Mouse (Mus musculus) neural tube, embryonic 12.5 days (tissue): Measurements from ENCODE around the gene Gm39566. TPM values are rescaled to one million over a fixed set of nuclear protein-coding genes. Genes with fewer than 3 reads are reported as not detected.

Experiments used
- ATAC-seq: fragments of 200-750 bp; cut with Nextera tagmentation; 2 replicates; pipeline ENCODE4 v1.8.0; 2017; ENCODE audit warnings: low read depth, mild to moderate bottlenecking, moderate TSS enrichment, moderate library complexity; ENCODE audit not compliant: low FRiP score
- H3K27ac ChIP-seq: fragments of 300-500 bp; sonication (generic); 2 replicates; pipeline ENCODE4 v1.5.1; 2016
- H3K27me3 ChIP-seq: fragments of 300-500 bp; sonication (generic); replicated peaks from 2 replicates; pipeline ENCODE4 v1.6.1; 2016; ENCODE audit warnings: mild to moderate bottlenecking
- H3K36me3 ChIP-seq: fragments of 300-500 bp; sonication (generic); 2 replicates; pipeline ENCODE4 v1.6.1; 2016; ENCODE audit warnings: mild to moderate bottlenecking
- H3K4me1 ChIP-seq: fragments of 300-500 bp; sonication (generic); 2 replicates; pipeline ENCODE4 v1.6.1; 2016
- H3K4me2 ChIP-seq: fragments of 300-500 bp; sonication (generic); replicated peaks from 2 replicates; pipeline ENCODE4 v1.6.1; 2016; ENCODE audit warnings: mild to moderate bottlenecking
- H3K4me3 ChIP-seq: fragments of 300-500 bp; sonication (generic); 2 replicates; pipeline ENCODE4 v1.5.1; 2016
- H3K9ac ChIP-seq: fragments of 300-500 bp; sonication (generic); 2 replicates; pipeline ENCODE4 v1.6.1; 2016; ENCODE audit warnings: mild to moderate bottlenecking
- H3K9me3 ChIP-seq: fragments of 300-500 bp; sonication (generic); 2 replicates; pipeline ENCODE4 v1.6.1; 2016; ENCODE audit warnings: mild to moderate bottlenecking
- WGBS: fragments of 180-500 bp; shearing (Covaris S2); methylation state at CpG from one replicate; pipeline ENCODE4 v1.1.7; 2016; 5-methylcytosine and 5-hydroxymethylcytosine counted together
- polyA plus RNA-seq: library from polyadenylated mRNA; unstranded; fragments of >200 nt; fragmentation: Nextera tagmentation; extraction: Ambion mirVana; gene quantifications from 2 replicates; pipeline ENCODE4 v1.2.1, GENCODE M21; 2016

Gene Gm39566
- polyA plus RNA-seq, 1 experiment from 2014 or later, result not detected

- Histone ChIP-seq H3K9me3 (no peaks in the 10 kb centered on the region), H3K4me3 (no peak overlapping the region), H3K4me1 (peaks cover 17% of the 10 kb centered on the region), H3K4me2 (peak overlapping the region; percentile 81; the same call in 1 of the 2 replicates), H3K27ac (no peak overlapping the region), H3K36me3 (no peaks in the 10 kb centered on the region), H3K9ac (no peak overlapping the region), H3K27me3 (no peaks in the 10 kb centered on the region)
- ATAC-seq, result no peak
- 76% methylated on average over 4 of the region's 4 CpGs for WGBS
These were observed 47.5 kb downstream of the Gm39566 start for GRCm38 (mm10) chr11:69767625-69767909.

GRCm38 (mm10) chr11:69766872-69767624, 48.0 kb downstream of the Gm39566 start:
- H3K9ac ChIP-seq, result peak overlapping the region; percentile 92
- no peak overlapping the region for H3K27ac ChIP-seq
- H3K9me3 ChIP-seq, result no peaks in the 10 kb centered on the region
- WGBS, result 71% methylated on average over 13 of the region's 13 CpGs
- peak overlapping the region; percentile 81 for H3K4me2 ChIP-seq
- H3K36me3 ChIP-seq, result no peaks in the 10 kb centered on the region
- ATAC-seq, result no peak
- H3K4me3 ChIP-seq, result peak overlapping the region; percentile 79; the same call in 1 of the 2 replicates
- H3K27me3 ChIP-seq, result no peaks in the 10 kb centered on the region
- H3K4me1 ChIP-seq, result peaks cover 17% of the 10 kb centered on the region

GRCm38 (mm10) chr11:69766126-69766609, 48.9 kb downstream of the Gm39566 start:
- under 1% methylated on average over 37 of the region's 37 CpGs for whole genome bisulfite sequencing
- Histone ChIP-seq H3K4me1 (peaks cover 17% of the 10 kb centered on the region), H3K9ac (peak overlapping the region; percentile 92), H3K36me3 (no peaks in the 10 kb centered on the region), H3K4me2 (peak overlapping the region; percentile 81), H3K4me3 (peak overlapping the region; percentile 79), H3K27ac (peak overlapping the region; percentile 55; the same call in 1 of the 2 replicates), H3K27me3 (no peaks in the 10 kb centered on the region), H3K9me3 (no peaks in the 10 kb centered on the region)
- peak; percentile 72 for ATAC-seq

- Histone ChIP-seq H3K27me3 (no peaks in the 10 kb centered on the region), H3K9ac (peak within 1 kb of the TSS; percentile 92), H3K4me1 (peaks cover 22% of the 10 kb centered on the region), H3K27ac (peak within 1 kb of the TSS; percentile 55; the same call in 1 of the 2 replicates), H3K9me3 (no peaks in the 10 kb centered on the region), H3K4me2 (peak within 1 kb of the TSS; percentile 81), H3K36me3 (no peaks in the 10 kb centered on the region), H3K4me3 (peak within 1 kb of the TSS; percentile 79)
- 19% methylated on average over 45 of the region's 55 CpGs for WGBS
- peak; percentile 69; the same call in 1 of the 2 replicates for ATAC-seq
These were observed 49.6 kb downstream of the Gm39566 start, which contains the start of gene Zbtb4 for GRCm38 (mm10) chr11:69765221-69766125. Gene Zbtb4 (plus strand): TSS chr11:69765912.

- H3K4me3 ChIP-seq, result no peak overlapping the region
- no peak overlapping the region for H3K4me2 ChIP-seq
- H3K27me3 ChIP-seq, result no peaks in the 10 kb centered on the region
- no peaks in the 10 kb centered on the region for H3K9me3 ChIP-seq
- no peaks in the 10 kb centered on the region for H3K36me3 ChIP-seq
- H3K4me1 ChIP-seq, result peaks cover 31% of the 10 kb centered on the region
- 64% methylated on average over 7 of the region's 7 CpGs for WGBS
- no peak for ATAC-seq
- H3K27ac ChIP-seq, result no peak overlapping the region
- no peak overlapping the region for H3K9ac ChIP-seq
These were observed 51.5 kb downstream of the Gm39566 start for GRCm38 (mm10) chr11:69763551-69763950.

- Histone ChIP-seq H3K27ac (peak within 1 kb of the TSS; percentile 97; the same call in 1 of the 2 replicates), H3K9ac (no peak within 1 kb of the TSS; the same call in 1 of the 2 replicates)
These were observed 53.2 kb downstream of the Gm39566 start, which contains the start of gene Slc35g3 for GRCm38 (mm10) chr11:69761868-69762267. Gene Slc35g3 (minus strand): TSS chr11:69761968.

More at GRCm38 (mm10) chr11:69761868-69762267, 53.2 kb downstream of the Gm39566 start, which contains the start of gene Slc35g3:
- 81% methylated on average over 1 of the region's 1 CpGs for WGBS
- H3K4me3 ChIP-seq, result no peak within 1 kb of the TSS
- no peak within 1 kb of the TSS for H3K4me2 ChIP-seq
- ATAC-seq, result no peak
- no peaks in the 10 kb centered on the region for H3K36me3 ChIP-seq
- H3K9me3 ChIP-seq, result no peaks in the 10 kb centered on the region
- peaks cover 29% of the 10 kb centered on the region for H3K4me1 ChIP-seq
- no peaks in the 10 kb centered on the region for H3K27me3 ChIP-seq

Other genes starting within 250 kb of the Gm39566 start
- gene Wrap53, start 235.0 kb downstream of the Gm39566 start, polyA plus RNA-seq, result 32.2 and 32.4 TPM in 2 replicates
- gene Trp53, start 234.9 kb downstream of the Gm39566 start, polyA plus RNA-seq, result 116 and 120 TPM in 2 replicates
- gene Atp1b2, start 209.4 kb downstream of the Gm39566 start, polyA plus RNA-seq, result 8.4 and 10.8 TPM in 2 replicates
- not detected in 2 replicates for gene Shbg, start 197.4 kb downstream of the Gm39566 start, polyA plus RNA-seq
- gene Sat2, start 193.3 kb downstream of the Gm39566 start, polyA plus RNA-seq, result 22.0 and 23.3 TPM in 2 replicates
- gene Fxr2, start 182.3 kb downstream of the Gm39566 start, polyA plus RNA-seq, result 55.8 and 71.5 TPM in 2 replicates
- 0.30 TPM in 1 of 2 replicates, not detected in the other for gene Sox15, start 160.0 kb downstream of the Gm39566 start, polyA plus RNA-seq
- gene Mpdu1, start 152.7 kb downstream of the Gm39566 start, polyA plus RNA-seq, result 81.4 and 82.6 TPM in 2 replicates
- 7.7 and 8.0 TPM in 2 replicates for gene Cd68, start 149.1 kb downstream of the Gm39566 start, polyA plus RNA-seq
- gene Eif4a1, start 142.9 kb downstream of the Gm39566 start, polyA plus RNA-seq, result 598 and 684 TPM in 2 replicates
- gene Senp3, start 133.2 kb downstream of the Gm39566 start, polyA plus RNA-seq, result 97.8 and 115 TPM in 2 replicates
- 0.20 TPM in 1 of 2 replicates, not detected in the other for gene Tnfsf13, start 129.5 kb downstream of the Gm39566 start, polyA plus RNA-seq
- gene Tnfsf12, start 119.4 kb downstream of the Gm39566 start, polyA plus RNA-seq, result 1.9 and 2.7 TPM in 2 replicates
- gene Tnfsfm13, start 119.2 kb downstream of the Gm39566 start, polyA plus RNA-seq, result 1.4 TPM in 2 replicates
- 28.5 and 31.2 TPM in 2 replicates for gene Polr2a, start 56.7 kb downstream of the Gm39566 start, polyA plus RNA-seq
- gene Slc35g3, start 53.3 kb downstream of the Gm39566 start, polyA plus RNA-seq, result not detected in 2 replicates
- gene Zbtb4, start 49.4 kb downstream of the Gm39566 start, polyA plus RNA-seq, result 2.3 and 2.4 TPM in 2 replicates
- gene Chrnb1, start 19.4 kb downstream of the Gm39566 start, polyA plus RNA-seq, result 5.3 and 5.8 TPM in 2 replicates
- gene Fgf11, start 13.4 kb downstream of the Gm39566 start, polyA plus RNA-seq, result 4.1 and 5.6 TPM in 2 replicates
- gene Tmem102, start 9.7 kb downstream of the Gm39566 start, polyA plus RNA-seq, result 1.1 and 1.7 TPM in 2 replicates
- not detected in 2 replicates for gene Spem2, start 3.2 kb upstream of the Gm39566 start, polyA plus RNA-seq
- gene Spem1, start 6.9 kb upstream of the Gm39566 start, polyA plus RNA-seq, result 0.52 TPM in 1 of 2 replicates, not detected in the other
- 14.1 and 16.6 TPM in 2 replicates for gene Nlgn2, start 22.5 kb upstream of the Gm39566 start, polyA plus RNA-seq
- 325 and 328 TPM in 2 replicates for gene Tmem256, start 23.2 kb upstream of the Gm39566 start, polyA plus RNA-seq
- 64.4 and 69.9 TPM in 2 replicates for gene Plscr3, start 31.1 kb upstream of the Gm39566 start, polyA plus RNA-seq
- gene Tnk1, start 43.4 kb upstream of the Gm39566 start, polyA plus RNA-seq, result 0.22 and 0.30 TPM in 2 replicates
- not detected in 2 replicates for gene Tmem95, start 62.7 kb upstream of the Gm39566 start, polyA plus RNA-seq
- gene Kctd11, start 66.1 kb upstream of the Gm39566 start, polyA plus RNA-seq, result 3.1 TPM in 2 replicates
- gene Acap1, start 80.2 kb upstream of the Gm39566 start, polyA plus RNA-seq, result 0.54 and 0.90 TPM in 2 replicates
- 17.7 and 18.1 TPM in 2 replicates for gene 2810408A11Rik, start 85.7 kb upstream of the Gm39566 start, polyA plus RNA-seq
- gene Neurl4, start 85.8 kb upstream of the Gm39566 start, polyA plus RNA-seq, result 19.8 and 20.4 TPM in 2 replicates
- 82.4 and 92.0 TPM in 2 replicates for gene Gps2, start 98.6 kb upstream of the Gm39566 start, polyA plus RNA-seq
- gene Eif5a, start 106.7 kb upstream of the Gm39566 start, polyA plus RNA-seq, result 1,451 and 1,549 TPM in 2 replicates
- 5.5 and 6.0 TPM in 2 replicates for gene Ybx2, start 120.5 kb upstream of the Gm39566 start, polyA plus RNA-seq
- gene Slc2a4, start 132.9 kb upstream of the Gm39566 start, polyA plus RNA-seq, result 12.3 and 12.4 TPM in 2 replicates
- gene Cldn7, start 149.5 kb upstream of the Gm39566 start, polyA plus RNA-seq, result 2.1 and 3.2 TPM in 2 replicates
- 23.0 and 24.3 TPM in 2 replicates for gene Ctdnep1, start 165.9 kb upstream of the Gm39566 start, polyA plus RNA-seq
- 129 and 131 TPM in 2 replicates for gene Elp5, start 167.2 kb upstream of the Gm39566 start, polyA plus RNA-seq
- gene Gabarap, start 175.8 kb upstream of the Gm39566 start, polyA plus RNA-seq, result 577 and 592 TPM in 2 replicates
- gene Phf23, start 180.5 kb upstream of the Gm39566 start, polyA plus RNA-seq, result 89.4 and 92.5 TPM in 2 replicates
- gene Dvl2, start 185.3 kb upstream of the Gm39566 start, polyA plus RNA-seq, result 39.0 and 40.7 TPM in 2 replicates
- 59.1 and 63.7 TPM in 2 replicates for gene Acadvl, start 200.1 kb upstream of the Gm39566 start, polyA plus RNA-seq
- 23.6 and 25.5 TPM in 2 replicates for gene Dlg4, start 201.6 kb upstream of the Gm39566 start, polyA plus RNA-seq
- gene Asgr1, start 238.8 kb upstream of the Gm39566 start, polyA plus RNA-seq, result 0.68 and 1.1 TPM in 2 replicates